Mouse (Mus musculus) hindbrain, embryonic 11.5 days (tissue): Measurements from ENCODE around the gene Abhd18. TPM values are rescaled to one million over a fixed set of nuclear protein-coding genes. Genes with fewer than 3 reads are reported as not detected.
"Not testable (repeated sequence)": the region's sequence is repeated elsewhere in the genome, so short reads cannot be mapped to it uniquely, and the experiment has no call there.

ENCODE experiments used
- ATAC-seq: fragments of 200-750 bp; cut with Nextera tagmentation; 2 replicates; pipeline ENCODE4 v1.8.0; 2017; ENCODE audit warnings: mild to moderate bottlenecking, moderate TSS enrichment, moderate library complexity; ENCODE audit not compliant: low FRiP score
- DNase-seq: peaks from one replicate; pipeline ENCODE4 v3.0.0-alpha.2; 2015; ENCODE audit warnings: low spot score
- H3K27ac ChIP-seq: fragments of 300-500 bp; sonication (generic); 2 replicates; pipeline ENCODE4 v1.5.1; 2014; ENCODE audit warnings: mild to moderate bottlenecking, low read depth, low read length
- H3K27me3 ChIP-seq: fragments of 300-500 bp; sonication (generic); 2 replicates; pipeline ENCODE4 v1.6.1; 2014; ENCODE audit warnings: mild to moderate bottlenecking, low read length, moderate library complexity, mixed read lengths; ENCODE audit not compliant: control insufficient read depth, insufficient read depth
- H3K36me3 ChIP-seq: fragments of 300-500 bp; sonication (generic); 2 replicates; pipeline ENCODE4 v1.6.1; 2014; ENCODE audit warnings: mild to moderate bottlenecking, low read length, moderate library complexity, mixed read lengths; ENCODE audit not compliant: control insufficient read depth, insufficient read depth
- H3K4me1 ChIP-seq: fragments of 300-500 bp; sonication (generic); replicated peaks from 2 replicates; pipeline ENCODE4 v1.6.1; 2014; ENCODE audit warnings: low read length, mixed read lengths; ENCODE audit not compliant: control insufficient read depth, insufficient read depth
- H3K4me2 ChIP-seq: fragments of 300-500 bp; sonication (generic); replicated peaks from 2 replicates; pipeline ENCODE4 v1.6.1; 2014; ENCODE audit warnings: mild to moderate bottlenecking, low read depth, low read length
- H3K4me3 ChIP-seq: fragments of 300-500 bp; sonication (generic); 2 replicates; pipeline ENCODE4 v1.5.1; 2014; ENCODE audit warnings: low read depth, low read length
- H3K9ac ChIP-seq: fragments of 300-500 bp; sonication (generic); 2 replicates; pipeline ENCODE4 v1.6.1; 2014; ENCODE audit warnings: low read depth, low read length
- H3K9me3 ChIP-seq: fragments of 300-500 bp; sonication (generic); 2 replicates; pipeline ENCODE4 v1.6.1; 2016; ENCODE audit warnings: low read length; ENCODE audit not compliant: control insufficient read depth
- WGBS: fragments of 180-500 bp; shearing (Covaris S2); extraction: QIAGEN DNeasy Blood & Tissue Kit; methylation state at CpG from one replicate; pipeline ENCODE4 v1.1.7; 2014; 5-methylcytosine and 5-hydroxymethylcytosine counted together
- polyA plus RNA-seq: library from polyadenylated mRNA; unstranded; fragments of >200 nt; fragmentation: Nextera tagmentation; extraction: Ambion mirVana; gene quantifications from 2 replicates; pipeline ENCODE4 v1.2.1, GENCODE M21; 2014

Abhd18 gene
- 5.2 and 8.6 TPM in 2 replicates for polyA plus RNA-seq

GRCm38 (mm10) chr3:40846957-40847017 is at the start of gene Abhd18:
Gene Abhd18, plus strand, starts transcription at chr3:40846970.
- ATAC-seq, H3K27me3 ChIP-seq, H3K4me1 ChIP-seq, H3K9me3 ChIP-seq, DNase-seq, H3K36me3 ChIP-seq: not testable (repeated sequence)
- Histone ChIP-seq H3K4me3 (peak within 1 kb of the TSS; percentile 40), H3K9ac (peak within 1 kb of the TSS; percentile 61), H3K4me2 (peak within 1 kb of the TSS; percentile 61), H3K27ac (peak within 1 kb of the TSS; percentile 70; the same call in 1 of the 2 replicates)
- 0% methylated on average over 1 of the region's 4 CpGs for WGBS

- Histone ChIP-seq H3K9me3 (no peaks in the 10 kb centered on the region), H3K36me3 (no peaks in the 10 kb centered on the region), H3K4me3 (no peak overlapping the region), H3K9ac (no peak overlapping the region), H3K4me1 (no peaks in the 10 kb centered on the region), H3K27me3 (no peaks in the 10 kb centered on the region), H3K27ac (no peak overlapping the region), H3K4me2 (no peak overlapping the region)
- 84% methylated on average over 1 of the region's 1 CpGs for WGBS
- no peak for DNase-seq
- ATAC-seq, result no peak
Measured at GRCm38 (mm10) chr3:40798054-40798453, 48.7 kb upstream of the Abhd18 start.

DNA sequence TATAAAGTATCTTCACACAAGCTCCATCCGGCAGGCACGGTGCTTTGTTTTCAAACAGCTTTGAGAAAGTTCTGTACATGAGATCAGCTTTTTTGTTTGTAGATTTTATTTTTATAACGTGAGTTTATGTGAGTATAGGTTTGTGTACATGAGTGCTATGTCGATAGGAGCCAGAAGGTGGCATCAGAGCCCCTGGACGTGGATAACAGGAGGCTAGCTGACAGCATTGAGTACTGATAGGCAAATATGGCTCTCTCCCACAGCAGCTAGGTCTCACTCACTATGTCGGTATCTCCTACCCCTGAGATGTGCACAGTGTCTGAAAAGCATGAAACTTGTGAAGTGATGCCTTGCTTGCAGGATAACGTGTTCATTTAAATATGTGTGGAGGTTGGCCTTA is 48.3 kb upstream of the Abhd18 start:
- Histone ChIP-seq H3K4me1 (no peaks in the 10 kb centered on the region), H3K4me3 (no peak overlapping the region), H3K27ac (no peak overlapping the region), H3K9ac (no peak overlapping the region), H3K27me3 (no peaks in the 10 kb centered on the region), H3K9me3 (no peaks in the 10 kb centered on the region), H3K36me3 (no peaks in the 10 kb centered on the region), H3K4me2 (no peak overlapping the region)
- DNase-seq, result peak; percentile 51
- WGBS, result 40% methylated on average over 7 of the region's 7 CpGs
- ATAC-seq, result no peak

GRCm38 (mm10) chr3:40799530-40800372 is 47.0 kb upstream of the Abhd18 start, which contains the start of gene Plk4:
Gene Plk4, plus strand, starts transcription at chr3:40800019.
- Histone ChIP-seq H3K4me2 (peak within 1 kb of the TSS; percentile 85), H3K4me3 (peak within 1 kb of the TSS; percentile 81), H3K9ac (peak within 1 kb of the TSS; percentile 85), H3K27me3 (no peaks in the 10 kb centered on the region), H3K36me3 (no peaks in the 10 kb centered on the region), H3K4me1 (no peaks in the 10 kb centered on the region), H3K9me3 (no peaks in the 10 kb centered on the region), H3K27ac (peak within 1 kb of the TSS; percentile 49; the same call in 1 of the 2 replicates)
- ATAC-seq (peak; percentile 99), DNase-seq (peak; percentile 98)
- 2% methylated on average over 66 of the region's 66 CpGs for WGBS

- Histone ChIP-seq H3K9ac (peak overlapping the region; percentile 85), H3K27ac (peak overlapping the region; percentile 19; the same call in 1 of the 2 replicates), H3K27me3 (no peaks in the 10 kb centered on the region), H3K4me1 (no peaks in the 10 kb centered on the region), H3K36me3 (no peaks in the 10 kb centered on the region), H3K4me3 (peak overlapping the region; percentile 81), H3K9me3 (no peaks in the 10 kb centered on the region), H3K4me2 (peak overlapping the region; percentile 85)
- 0% methylated on average over 25 of the region's 37 CpGs for WGBS
- ATAC-seq (peak; percentile 88), DNase-seq (no peak)
Measured at GRCm38 (mm10) chr3:40800373-40800823, 46.4 kb upstream of the Abhd18 start.

DNA sequence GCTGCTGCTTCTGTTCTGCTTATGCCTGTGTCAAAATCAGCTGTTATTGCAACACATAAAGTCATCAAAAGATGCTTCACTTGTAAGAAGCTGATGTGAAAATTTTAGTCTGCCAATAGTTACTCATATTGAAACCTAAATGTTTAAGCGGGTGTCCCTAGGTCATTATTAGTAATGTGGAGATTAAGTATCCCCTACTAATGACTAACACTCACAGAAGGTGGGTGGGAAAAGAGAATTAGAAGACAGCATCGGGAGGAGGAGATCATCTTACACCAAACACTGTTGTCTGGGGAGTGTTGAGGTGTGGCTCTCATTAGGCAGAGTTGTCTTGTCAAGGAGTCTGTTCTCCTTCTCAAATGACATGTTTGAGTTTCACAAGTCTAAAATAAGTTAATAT is 39.9 kb upstream of the Abhd18 start:
- no peaks in the 10 kb centered on the region for H3K27me3 ChIP-seq
- DNase-seq, result no peak
- no peak overlapping the region for H3K9ac ChIP-seq
- no peak for ATAC-seq
- WGBS, result 76% methylated on average over 2 of the region's 2 CpGs
- H3K4me2 ChIP-seq, result no peak overlapping the region
- no peaks in the 10 kb centered on the region for H3K4me1 ChIP-seq
- no peak overlapping the region for H3K4me3 ChIP-seq
- H3K36me3 ChIP-seq, result no peaks in the 10 kb centered on the region
- no peak overlapping the region for H3K27ac ChIP-seq
- no peaks in the 10 kb centered on the region for H3K9me3 ChIP-seq

- no peaks in the 10 kb centered on the region for H3K9me3 ChIP-seq
- 0 out of 2 replicates have a peak, but pooled peaks cover 2% of the 10 kb centered on the region for H3K36me3 ChIP-seq
- H3K4me1 ChIP-seq, result no peaks in the 10 kb centered on the region
- ATAC-seq, result no peak
- 95% methylated on average over 10 of the region's 10 CpGs for WGBS
- no peak overlapping the region for H3K9ac ChIP-seq
- H3K27me3 ChIP-seq, result no peaks in the 10 kb centered on the region
- no peak overlapping the region for H3K4me3 ChIP-seq
- no peak overlapping the region for H3K4me2 ChIP-seq
- no peak overlapping the region for H3K27ac ChIP-seq
- DNase-seq, result no peak
Measured at GRCm38 (mm10) chr3:40808686-40809085, 38.1 kb upstream of the Abhd18 start.

GRCm38 (mm10) chr3:40809894-40810293 is 36.9 kb upstream of the Abhd18 start:
- DNase-seq (no peak), ATAC-seq (no peak)
- H3K36me3 ChIP-seq, result 0 out of 2 replicates have a peak, but pooled peaks cover 2% of the 10 kb centered on the region
- 53% methylated on average over 2 of the region's 2 CpGs for WGBS
- no peaks in the 10 kb centered on the region for H3K27me3 ChIP-seq
- no peak overlapping the region for H3K9ac ChIP-seq
- no peak overlapping the region for H3K4me2 ChIP-seq
- H3K27ac ChIP-seq, result no peak overlapping the region
- no peaks in the 10 kb centered on the region for H3K4me1 ChIP-seq
- no peak overlapping the region for H3K4me3 ChIP-seq
- no peaks in the 10 kb centered on the region for H3K9me3 ChIP-seq

DNA sequence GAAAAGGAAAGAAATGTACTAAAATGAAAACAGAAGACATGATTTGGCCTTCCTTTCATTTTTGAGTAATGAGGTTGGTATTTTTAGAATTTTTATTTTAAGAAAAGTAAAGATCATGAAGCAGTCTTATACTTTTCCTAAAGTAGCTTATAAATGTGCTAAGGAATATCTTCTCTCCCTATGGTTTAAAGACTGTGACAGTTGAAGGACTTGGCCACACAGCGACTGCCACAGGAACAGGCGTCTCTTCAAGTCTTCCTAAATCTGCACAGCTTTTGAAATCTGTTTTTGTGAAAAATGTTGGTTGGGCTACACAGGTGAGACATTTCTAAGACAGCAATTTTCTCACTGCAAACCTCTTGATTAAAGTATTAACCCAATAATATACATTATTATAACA is 33.5 kb upstream of the Abhd18 start:
- no peak overlapping the region for H3K4me3 ChIP-seq
- WGBS, result 98% methylated on average over 2 of the region's 2 CpGs
- no peaks in the 10 kb centered on the region for H3K4me1 ChIP-seq
- H3K27me3 ChIP-seq, result no peaks in the 10 kb centered on the region
- 0 out of 2 replicates have a peak, but pooled peaks cover 2% of the 10 kb centered on the region for H3K36me3 ChIP-seq
- H3K4me2 ChIP-seq, result no peak overlapping the region
- ATAC-seq, result no peak
- H3K9me3 ChIP-seq, result no peaks in the 10 kb centered on the region
- H3K27ac ChIP-seq, result no peak overlapping the region
- no peak overlapping the region for H3K9ac ChIP-seq
- no peak for DNase-seq
